Mouse (Mus musculus) yolk sac, embryonic 10.5 days (tissue): ENCODE data around the gene Lsm4.

ENCODE experiments used
- DNase-seq: peaks from one replicate; pipeline ENCODE4 v3.0.0-alpha.2; 2017; ENCODE audit warnings: low spot score

The Lsm4 gene

GRCm38 (mm10) chr8:70673079-70673856 lies at the start of gene Lsm4:
Lsm4 (plus strand) TSS chr8:70673248.
- peak; percentile 99 for DNase-seq

DNA sequence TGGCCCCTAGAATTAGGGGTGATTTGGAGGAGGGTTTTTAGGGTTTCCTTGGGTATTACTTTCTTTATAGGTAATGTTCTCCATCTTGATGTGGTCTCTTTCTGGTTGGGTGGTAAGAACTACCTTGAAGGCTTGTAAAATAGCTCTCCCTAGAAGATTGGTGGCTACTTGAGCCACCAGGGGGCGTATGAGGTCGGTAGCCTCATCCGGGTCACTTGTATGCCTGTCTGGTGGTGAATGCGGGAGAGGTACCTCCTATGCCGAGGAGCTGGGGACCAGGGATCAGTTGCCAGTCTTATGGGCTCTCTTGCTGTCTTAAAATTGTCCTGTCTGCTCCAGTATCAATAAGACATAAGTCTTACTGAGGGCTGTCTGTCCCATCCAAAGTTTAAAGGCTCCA lies 47.9 kb upstream of the Lsm4 start:
- no peak for DNase-seq

DNA sequence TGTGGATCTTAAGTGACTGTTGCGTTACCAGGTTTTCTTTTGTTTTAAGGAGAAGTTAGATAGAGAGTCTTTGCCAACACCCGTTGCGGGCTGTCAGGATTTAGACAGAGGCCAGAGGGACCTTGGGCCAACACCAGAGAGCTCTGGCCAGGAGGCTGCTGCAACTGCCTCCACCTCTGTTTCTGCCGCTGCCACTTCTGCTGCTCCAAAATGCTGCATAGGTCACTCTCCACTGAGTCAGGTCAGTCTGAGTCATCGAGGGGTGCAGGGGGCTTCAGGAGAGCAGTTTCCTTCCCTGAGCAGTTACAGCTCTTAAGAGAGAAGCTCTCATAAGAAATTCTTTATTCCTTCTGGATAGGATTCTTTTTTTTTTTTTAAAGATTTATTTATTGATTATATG lies 46.0 kb upstream of the Lsm4 start:
- DNase-seq = no peak

- no peak for DNase-seq
Measured at GRCm38 (mm10) chr8:70628986-70629490, 44.0 kb upstream of the Lsm4 start.

DNA sequence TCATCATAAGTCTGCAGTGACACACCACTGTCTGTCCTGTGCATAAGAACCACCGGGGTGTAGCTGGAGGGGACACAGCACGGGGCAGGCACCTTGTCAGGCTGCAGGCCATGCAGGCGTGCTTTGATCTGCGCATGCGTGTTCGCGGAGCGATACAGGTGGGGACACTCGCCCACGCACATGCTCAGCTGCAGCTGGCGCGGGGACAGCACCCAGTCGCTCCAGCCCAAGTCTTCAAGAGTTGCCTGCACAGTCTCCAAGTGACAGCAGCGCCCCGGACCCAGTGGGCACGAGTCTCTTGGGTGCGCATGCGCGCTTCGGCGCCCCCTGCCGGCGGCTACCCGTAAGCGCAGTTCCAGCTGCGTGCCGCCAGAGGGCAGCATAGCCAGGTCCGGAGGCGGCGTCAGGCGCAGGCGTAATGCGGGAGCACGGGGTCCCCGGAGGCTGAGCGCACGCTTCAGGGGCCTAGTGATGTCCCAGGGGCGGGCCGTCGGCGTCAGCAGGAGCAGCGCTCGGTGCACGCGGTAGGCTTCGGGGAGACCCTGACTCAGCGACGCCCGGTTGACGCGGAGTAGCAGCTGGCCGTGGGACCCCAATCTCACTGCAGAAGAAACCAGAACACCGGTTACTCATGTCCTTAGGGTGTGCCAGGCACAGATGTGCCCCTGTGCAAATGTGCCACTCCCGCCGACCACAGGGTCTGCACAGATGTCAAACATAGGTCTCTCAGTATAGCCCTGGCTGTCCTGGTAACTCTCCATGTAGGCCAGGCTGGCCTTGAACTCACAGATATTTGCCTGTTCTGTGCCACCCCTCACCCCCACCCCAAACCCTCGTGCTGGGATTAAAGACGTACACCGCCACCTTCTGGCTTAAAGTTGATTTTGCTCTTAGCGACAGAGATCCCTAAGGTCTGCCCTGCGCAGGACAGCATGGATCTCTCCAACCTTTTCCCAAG lies 43.2 kb upstream of the Lsm4 start:
- DNase-seq = peak; percentile 90

GRCm38 (mm10) chr8:70630532-70631381 lies 42.3 kb upstream of the Lsm4 start:
- DNase-seq = peak; percentile 83

GRCm38 (mm10) chr8:70631436-70631835 lies 41.6 kb upstream of the Lsm4 start:
- DNase-seq = peak; percentile 71

DNA sequence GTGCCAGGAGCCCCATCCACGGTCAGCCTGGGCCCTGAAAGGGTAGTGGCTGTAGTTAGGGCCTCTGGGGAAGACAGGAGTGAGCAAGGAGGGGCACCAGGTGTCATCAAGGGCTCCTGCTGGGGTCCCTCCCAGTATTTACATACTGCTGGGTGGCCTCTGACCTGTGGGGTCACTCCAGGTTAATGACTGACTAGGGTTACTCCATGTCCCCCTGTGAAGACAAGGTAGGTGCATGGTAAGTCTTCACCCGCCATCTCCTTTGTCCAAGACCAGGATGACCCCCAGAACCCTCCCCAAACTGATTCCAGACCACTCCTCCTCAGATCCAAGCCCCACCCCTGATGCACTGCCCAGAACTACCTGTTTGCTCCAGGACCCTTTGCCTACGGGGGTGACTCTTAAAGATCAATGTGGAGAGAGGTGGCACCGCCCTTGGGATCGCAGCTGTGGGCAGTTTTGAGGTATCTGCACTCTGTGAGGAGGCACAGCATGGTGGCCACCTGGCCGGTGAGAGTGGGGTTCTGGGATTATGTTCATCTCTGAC lies 40.6 kb upstream of the Lsm4 start, which contains the start of gene Gdf15:
Gene Gdf15, minus strand, starts transcription at position 111 of the 547 bp plus-strand sequence.
- peak; percentile 84 for DNase-seq

DNA sequence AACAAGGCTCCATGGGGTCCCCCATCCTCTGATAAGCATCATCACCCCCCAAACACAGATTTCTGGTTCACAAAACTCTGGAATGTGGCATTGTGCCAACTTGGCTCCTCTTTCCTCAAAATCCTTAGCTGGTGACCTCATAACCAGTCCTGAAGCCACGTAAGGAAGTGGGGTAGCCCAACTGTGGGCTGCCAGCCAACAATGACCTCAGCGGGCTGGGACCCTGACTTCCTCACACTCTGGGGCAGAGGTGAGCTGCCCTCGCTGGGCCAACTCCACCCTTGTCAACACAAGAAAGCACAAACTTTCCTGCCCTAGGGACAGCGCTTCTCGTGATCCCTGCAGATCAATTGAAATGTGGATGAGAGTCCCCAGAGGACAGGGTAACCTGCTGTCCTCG lies 39.0 kb upstream of the Lsm4 start:
- no peak for DNase-seq

GRCm38 (mm10) chr8:70635527-70635926 lies 37.5 kb upstream of the Lsm4 start:
- peak; percentile 54 for DNase-seq

GRCm38 (mm10) chr8:70636838-70637237 lies 36.2 kb upstream of the Lsm4 start:
- DNase-seq = peak; percentile 52

DNA sequence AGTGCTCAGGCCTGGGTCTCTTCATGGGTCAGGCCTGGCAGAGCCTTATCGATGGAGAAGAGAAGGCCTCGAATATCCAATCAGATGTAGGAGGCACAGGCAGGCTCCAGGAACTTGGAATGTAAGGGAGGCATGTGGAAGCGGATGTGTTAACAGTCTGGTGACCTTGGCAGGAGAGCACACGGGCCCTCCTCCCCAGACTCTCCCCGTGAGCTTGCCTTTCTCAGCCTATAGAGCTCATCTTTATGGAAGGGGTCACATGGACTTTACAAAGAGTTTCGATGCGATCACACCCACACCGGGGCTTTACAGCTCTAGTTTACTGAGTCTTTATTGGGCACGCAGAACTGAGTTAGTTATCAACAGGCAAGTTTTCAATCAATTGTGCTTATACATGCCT lies 34.3 kb upstream of the Lsm4 start:
- DNase-seq = no peak

GRCm38 (mm10) chr8:70643019-70643418 lies 30.0 kb upstream of the Lsm4 start:
- DNase-seq = no peak

- no peak for DNase-seq
Measured at GRCm38 (mm10) chr8:70644065-70644464, 29.0 kb upstream of the Lsm4 start.

DNA sequence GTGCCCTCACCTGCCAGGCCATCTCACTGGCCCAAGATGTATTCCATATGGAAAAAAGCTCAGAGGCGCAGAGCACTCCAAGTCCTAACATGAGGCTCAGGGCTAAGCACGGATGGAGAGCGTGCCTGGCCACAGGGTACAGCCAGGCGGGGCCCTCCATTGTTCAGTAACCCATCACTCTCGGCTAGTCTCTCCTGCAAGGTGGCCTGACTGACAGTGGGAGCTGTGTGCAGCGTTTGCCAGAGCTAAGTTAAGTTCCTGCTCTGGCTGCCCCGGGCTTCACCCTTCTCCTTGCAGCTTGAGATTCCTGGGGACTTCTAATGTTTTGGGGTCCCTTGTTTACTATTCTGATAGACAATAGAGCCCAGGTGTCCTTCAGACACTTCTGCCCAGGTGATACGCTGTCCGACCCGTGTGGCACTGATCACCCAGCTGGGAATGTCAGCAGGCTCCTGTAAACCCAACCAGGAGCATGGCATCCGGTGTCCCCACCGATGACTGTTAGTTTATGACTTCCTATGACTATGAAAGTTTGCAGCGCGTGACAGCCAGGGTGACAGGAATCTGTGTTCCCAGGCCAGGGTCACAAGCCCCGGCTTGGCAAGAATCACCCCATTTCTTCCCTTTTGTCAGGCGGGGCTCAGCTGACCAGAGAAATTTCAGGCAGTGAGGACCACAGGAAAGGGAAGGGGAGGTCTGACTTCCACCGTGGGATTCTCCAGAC lies 27.4 kb upstream of the Lsm4 start:
- DNase-seq = no peak

DNA sequence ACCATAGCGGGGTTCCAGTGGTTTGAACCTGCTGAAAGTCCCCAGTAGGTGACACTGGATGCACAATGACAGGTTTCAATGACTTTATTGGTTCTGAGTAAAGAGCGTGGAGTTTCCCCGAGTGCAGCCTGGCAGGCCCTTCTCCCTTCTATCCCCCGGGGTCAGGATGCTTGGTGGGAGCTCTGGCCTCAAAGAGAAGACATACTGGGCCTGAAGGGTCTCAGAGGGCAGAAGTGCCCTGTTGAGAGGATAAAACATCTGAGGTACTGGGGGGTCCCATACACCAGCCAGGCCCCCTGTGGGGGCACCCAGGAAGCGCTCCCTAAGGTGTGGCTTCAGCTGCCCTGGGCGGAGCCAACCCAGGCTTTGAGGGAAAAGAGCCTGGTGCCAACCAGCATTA lies 26.7 kb upstream of the Lsm4 start:
- DNase-seq = no peak

- DNase-seq = no peak
Measured at GRCm38 (mm10) chr8:70646775-70647174, 26.3 kb upstream of the Lsm4 start.

- peak; percentile 66 for DNase-seq
Measured at GRCm38 (mm10) chr8:70647343-70648163, 25.5 kb upstream of the Lsm4 start.

DNA sequence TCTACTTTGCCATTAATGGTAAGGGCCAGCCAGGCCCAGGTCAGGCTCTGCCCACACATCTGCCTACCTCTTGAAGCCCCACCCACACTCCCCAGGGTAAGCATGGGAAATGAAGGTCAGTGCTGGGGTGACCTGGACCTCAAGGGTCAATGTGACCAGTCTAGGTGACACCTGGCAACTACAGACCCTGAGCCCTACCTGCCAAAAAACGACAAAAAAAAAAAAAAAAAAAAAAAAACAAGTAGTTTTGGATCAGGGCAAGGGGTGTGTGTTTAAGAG lies 24.9 kb upstream of the Lsm4 start:
- DNase-seq = no peak

DNA sequence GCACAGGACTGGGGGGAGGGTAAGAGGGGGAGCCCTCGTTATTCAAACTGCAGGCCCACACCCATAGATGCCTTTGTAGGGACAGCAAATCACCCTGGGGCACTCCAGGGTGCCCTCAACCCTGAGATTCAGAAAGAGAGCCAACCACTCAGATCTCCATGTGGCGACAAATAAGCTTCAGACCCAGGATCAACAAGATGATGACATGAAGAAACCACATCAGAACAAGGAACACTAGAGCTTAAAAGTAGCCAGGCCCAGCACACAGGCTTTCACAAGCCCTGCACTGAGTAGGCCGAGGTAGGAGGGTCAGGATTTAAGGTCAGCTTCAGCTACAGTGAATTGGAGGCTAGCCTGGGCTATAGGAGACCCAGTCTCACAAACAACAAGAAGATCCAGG lies 24.1 kb upstream of the Lsm4 start:
- DNase-seq = no peak
